Mouse (Mus musculus) layer of hippocampus, adult 18-20 months (tissue): ENCODE measurements at regions not wholly inside any gene's neighbourhood (a gene's known extent, or its start where the extent isn't known, plus 50 kb on each side); places are given as distances from the start of the nearest gene placed in this dataset.
A peak's percentile ranks its signal among the peaks of the same experiment; 100 is the strongest.

Source experiments
- DNase-seq, 2 experiments: peaks; one replicate each; pipeline ENCODE4 v3.0.0; 2022; ENCODE audit warnings: low spot score in 2 of 2

- no peak for DNase-seq
Observed at GRCm38 (mm10) chr3:35027898-35028297, 377.7 kb downstream of the Sox2 start.

DNA sequence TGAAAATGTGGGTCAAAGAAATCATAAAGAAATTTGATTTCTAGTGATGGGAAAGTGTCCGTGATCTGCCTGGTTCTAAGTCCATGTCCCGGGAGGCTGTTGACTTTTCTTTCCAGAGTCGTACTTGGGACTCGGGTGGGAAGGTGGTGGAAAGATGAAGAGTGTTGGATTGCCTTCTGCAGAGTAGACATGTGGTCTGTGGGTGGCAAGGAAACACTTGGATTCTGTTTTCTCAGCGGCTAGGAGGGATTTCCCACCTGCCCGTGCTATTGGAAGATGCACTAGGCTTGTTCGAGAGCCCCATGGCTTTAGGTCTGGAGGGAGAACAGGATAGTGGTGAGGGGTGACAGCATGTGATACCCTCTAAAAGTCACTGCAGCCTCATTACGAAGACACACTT is 379.7 kb downstream of the Sox2 start:
- peak in 1 of 2 experiments; percentile 18 for DNase-seq

DNA sequence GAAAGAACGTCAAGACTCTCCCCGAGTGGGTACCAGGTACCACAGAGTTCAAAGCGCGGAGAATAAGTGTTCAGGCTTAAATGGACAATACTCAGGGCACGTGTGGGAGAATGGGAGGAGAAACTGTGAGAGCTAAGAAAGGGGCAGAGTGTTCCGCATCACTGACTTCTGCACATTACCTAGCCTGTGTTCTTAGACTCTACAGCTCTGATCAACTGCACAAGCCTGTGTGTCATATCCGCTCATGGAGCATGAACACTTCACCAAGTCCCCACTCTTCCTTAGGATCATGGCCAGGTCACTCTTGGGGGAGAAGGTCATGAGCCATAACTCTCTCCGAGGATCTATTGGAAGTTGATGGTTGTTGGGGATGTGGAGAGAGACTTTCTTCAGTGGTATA is 383.4 kb downstream of the Sox2 start:
- DNase-seq = no peak

GRCm38 (mm10) chr3:35035234-35035633 is 385.0 kb downstream of the Sox2 start:
- DNase-seq = no peak

DNA sequence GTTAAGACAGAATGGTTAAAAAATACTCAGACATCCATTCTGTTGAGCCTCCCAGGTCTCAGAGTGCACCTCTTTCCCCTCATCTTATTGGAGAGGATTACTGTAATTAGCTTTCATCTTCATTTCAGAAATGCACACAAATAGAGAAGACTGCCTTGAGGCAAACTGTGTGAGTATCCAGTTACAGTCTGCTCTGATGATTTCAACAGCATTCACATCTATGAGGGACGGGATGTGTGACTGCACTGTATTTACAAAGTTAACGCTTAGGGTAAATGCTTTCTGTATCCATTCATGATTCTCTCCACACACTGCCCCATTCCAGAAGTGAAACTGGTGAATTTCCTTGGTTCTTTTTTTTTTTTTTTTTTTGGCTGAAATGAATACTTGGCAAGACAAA is 393.5 kb downstream of the Sox2 start:
- no peak for DNase-seq

DNA sequence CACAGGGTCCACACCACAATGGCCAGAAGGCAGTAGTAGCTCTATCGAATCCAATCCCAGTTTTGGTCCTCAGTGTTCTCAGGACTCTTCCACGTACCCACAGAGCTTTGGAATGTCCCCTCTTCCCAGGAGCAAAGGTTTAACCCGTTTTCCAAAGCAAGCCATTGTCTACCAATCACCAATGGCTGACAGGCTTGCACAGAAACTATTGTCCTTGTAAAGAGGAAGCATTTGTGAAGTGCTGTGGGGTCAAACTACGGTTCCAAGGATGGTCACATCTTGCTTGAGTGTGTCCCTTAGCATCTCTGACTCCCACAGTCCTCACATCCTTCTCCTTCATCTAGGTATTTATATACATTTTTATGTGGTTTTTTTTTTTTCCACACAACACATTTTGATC is 409.2 kb downstream of the Sox2 start:
- no peak for DNase-seq

DNA sequence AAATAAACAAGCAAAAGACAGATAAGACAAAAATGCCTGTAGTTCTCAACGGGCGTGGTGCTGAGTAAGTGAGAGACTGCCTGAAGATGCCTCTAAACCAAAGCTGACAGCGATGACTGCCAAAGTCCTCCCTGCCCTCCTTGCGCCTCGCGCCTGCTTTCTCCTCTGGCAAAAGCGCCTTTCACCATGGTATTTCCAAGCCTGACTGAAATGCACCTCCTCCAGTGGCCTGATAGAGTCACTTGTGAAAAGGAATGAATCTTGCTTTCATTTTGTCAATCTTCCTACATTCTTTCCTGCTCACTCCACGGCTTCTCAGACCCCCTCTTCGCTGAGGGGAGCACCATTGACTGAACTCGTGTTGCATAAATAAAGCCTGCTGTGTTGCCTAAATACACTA is 409.8 kb downstream of the Sox2 start:
- no peak for DNase-seq

DNA sequence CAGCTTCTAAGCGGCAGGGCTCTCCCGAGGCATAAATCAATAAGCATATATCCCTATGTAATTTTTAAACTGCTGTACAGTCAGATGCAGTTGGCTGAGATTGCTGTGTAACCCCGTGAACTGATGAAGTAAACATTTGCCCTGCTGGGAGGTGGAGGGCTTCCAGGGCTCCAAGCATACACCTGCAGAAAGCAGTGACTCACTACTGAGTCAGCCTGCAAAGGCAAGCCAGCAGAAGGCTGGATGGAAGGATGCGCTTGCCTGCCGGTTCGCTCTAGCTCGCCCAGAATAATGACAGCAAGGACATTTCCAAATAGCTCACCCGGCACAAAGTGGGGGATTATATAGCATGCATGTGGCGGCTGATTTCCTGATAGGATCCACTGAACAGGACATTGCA is 416.6 kb downstream of the Sox2 start:
- DNase-seq = peak in 1 of 2 experiments; percentile 38

DNA sequence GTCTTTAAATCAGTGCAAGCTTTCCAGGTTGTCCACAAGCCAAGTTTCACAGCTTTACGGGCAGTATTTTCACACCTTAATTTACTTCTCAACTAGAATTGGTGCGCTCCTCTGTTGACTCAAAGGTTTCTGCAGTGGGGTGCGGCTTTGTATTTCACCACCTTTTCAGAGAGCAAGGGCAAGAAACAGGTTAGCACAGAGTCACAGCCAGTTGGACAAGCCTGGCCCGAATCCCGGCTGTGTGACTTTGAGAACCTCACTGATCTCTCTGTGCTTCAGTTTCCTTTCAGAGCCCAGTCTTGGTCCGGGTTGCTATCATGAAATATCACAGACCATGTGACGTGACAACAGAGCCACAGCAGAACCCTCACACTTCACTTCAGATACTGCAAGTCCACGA is 418.4 kb downstream of the Sox2 start:
- DNase-seq = no peak

GRCm38 (mm10) chr3:35071046-35071445 is 420.8 kb downstream of the Sox2 start:
- DNase-seq = no peak

DNA sequence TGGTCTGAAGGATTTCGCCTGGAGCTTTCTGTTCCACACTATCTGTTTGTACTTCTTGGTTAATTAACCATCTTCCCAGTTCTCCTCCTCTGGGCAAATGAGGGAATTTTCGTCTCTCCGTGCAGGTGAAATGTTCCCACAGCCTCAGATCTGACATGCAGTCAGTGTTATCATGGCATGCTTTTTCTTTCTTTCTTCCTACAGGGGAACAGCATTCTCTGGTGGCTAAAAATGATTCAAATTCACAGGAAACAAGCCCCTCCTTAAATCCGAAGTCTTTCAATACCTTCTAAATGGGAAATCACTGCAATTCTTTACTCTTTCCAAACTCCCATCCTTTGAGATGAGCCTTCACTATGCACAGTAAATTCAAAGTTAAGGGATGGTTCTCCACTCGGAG is 429.7 kb downstream of the Sox2 start:
- DNase-seq = no peak

GRCm38 (mm10) chr3:35084091-35084867 is 434.1 kb downstream of the Sox2 start:
- DNase-seq = no peak

GRCm38 (mm10) chr3:35088241-35089080 is 438.3 kb downstream of the Sox2 start:
- peak; percentile 40 to 71 for DNase-seq

GRCm38 (mm10) chr3:35090496-35091133 is 440.4 kb downstream of the Sox2 start:
- DNase-seq = peak; percentile 28 to 44

GRCm38 (mm10) chr3:35093001-35093400 is 442.8 kb downstream of the Sox2 start:
- DNase-seq = no peak

DNA sequence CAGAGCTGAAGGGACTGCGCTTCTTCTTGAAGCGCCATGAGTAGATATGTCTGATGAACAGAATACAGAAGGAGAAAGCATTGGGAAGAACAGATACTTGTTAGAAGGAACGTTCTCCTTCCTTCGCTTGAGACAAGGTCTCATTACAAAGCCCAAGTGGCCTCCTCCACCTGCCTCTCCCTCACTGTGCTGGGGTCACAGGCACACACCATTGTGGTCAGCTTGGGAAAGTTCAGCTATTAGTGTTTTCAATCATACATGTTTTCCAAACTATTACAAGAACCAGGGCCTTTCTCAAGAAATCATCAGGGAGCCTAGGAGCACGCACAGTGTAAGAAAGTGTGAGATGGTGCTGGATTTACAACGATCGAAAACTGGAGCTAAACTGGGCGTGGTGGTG is 445.0 kb downstream of the Sox2 start:
- no peak for DNase-seq

DNA sequence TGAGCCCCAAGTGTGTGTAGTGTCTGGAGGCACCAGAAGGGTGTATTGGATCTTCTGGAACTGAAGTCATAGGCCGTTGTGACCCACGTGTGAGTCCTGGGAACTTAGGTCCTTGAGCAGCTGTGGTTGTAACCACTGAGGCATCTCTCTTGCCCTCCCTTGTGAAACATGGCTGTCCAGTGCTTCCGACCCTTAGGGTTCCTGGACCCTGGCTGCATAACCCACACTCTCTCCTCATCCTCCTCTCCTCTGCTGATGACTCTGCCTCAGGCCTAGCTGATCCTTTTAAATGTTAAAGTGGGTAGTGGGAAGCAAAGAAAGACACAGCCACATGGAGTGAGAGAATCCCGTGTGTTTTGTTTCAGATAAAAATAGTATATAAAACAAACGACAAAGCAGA is 446.2 kb downstream of the Sox2 start:
- DNase-seq = no peak

DNA sequence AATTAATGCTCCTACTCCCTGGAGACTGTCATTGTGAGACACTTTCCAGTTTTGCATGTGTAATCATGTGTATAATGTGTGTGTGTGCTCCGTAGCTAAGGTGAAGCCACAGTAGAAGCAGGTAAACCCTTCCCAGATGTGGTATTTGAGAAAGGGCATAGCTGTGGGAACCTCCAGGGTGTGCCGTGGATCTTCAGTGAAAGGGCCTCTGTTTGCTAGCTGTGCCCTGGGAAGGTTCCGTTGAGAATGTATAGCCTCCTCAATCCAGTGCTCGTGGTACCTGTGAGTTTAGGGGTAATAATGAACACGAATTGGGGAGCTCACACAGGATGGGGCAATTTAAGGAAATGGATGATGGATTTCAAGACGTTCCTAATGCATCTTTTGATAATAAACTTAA is 447.6 kb downstream of the Sox2 start:
- DNase-seq = no peak

GRCm38 (mm10) chr3:35099226-35099625 is 449.0 kb downstream of the Sox2 start:
- no peak for DNase-seq

- no peak for DNase-seq
Observed at GRCm38 (mm10) chr3:35099876-35100420, 449.7 kb downstream of the Sox2 start.

GRCm38 (mm10) chr3:35101286-35101685 is 451.1 kb downstream of the Sox2 start:
- no peak for DNase-seq

GRCm38 (mm10) chr3:35101951-35102350 is 451.7 kb downstream of the Sox2 start:
- DNase-seq = no peak
